Mouse (Mus musculus) myocyte (in vitro differentiated cells): ENCODE data around the gene Samd4. TPM values are rescaled to one million over a fixed set of nuclear protein-coding genes. Genes with fewer than 3 reads are reported as not detected.
A peak's percentile ranks its signal among the peaks of the same experiment; 100 is the strongest.

Experiments used
- H3K27me3 ChIP-seq: one replicate; pipeline ENCODE4 v1.6.1; 2011; ENCODE audit not compliant: control insufficient read depth, insufficient read depth, insufficient read length
- H3K36me3 ChIP-seq: one replicate; pipeline ENCODE4 v1.6.1; 2011; ENCODE audit not compliant: control insufficient read depth, insufficient read depth
- H3K4me2 ChIP-seq: one replicate; pipeline ENCODE4 v1.6.1; 2011; ENCODE audit warnings: low read depth, control low read depth
- H3K4me3 ChIP-seq: one replicate; pipeline ENCODE4 v1.5.1; 2011; ENCODE audit warnings: mild to moderate bottlenecking, control low read depth, moderate library complexity
- H3K79me2 ChIP-seq: one replicate; pipeline ENCODE4 v1.6.1; 2011; ENCODE audit not compliant: control insufficient read depth, insufficient read depth
- H3ac ChIP-seq: one replicate; pipeline ENCODE4 v1.6.1; 2011; ENCODE audit not compliant: control insufficient read depth, insufficient read length
- CEBPB ChIP-seq: IDR thresholded peaks from 2 replicates; pipeline ENCODE4 v1.6.1; 2011; ENCODE audit warnings: mild to moderate bottlenecking, moderate library complexity; ENCODE audit not compliant: poor library complexity, insufficient read depth, severe bottlenecking
- E2F4 ChIP-seq: IDR thresholded peaks from one replicate; pipeline ENCODE4 v1.6.1; 2011; ENCODE audit warnings: mild to moderate bottlenecking, control low read depth, moderate library complexity; ENCODE audit not compliant: insufficient read depth
- MAX ChIP-seq: IDR thresholded peaks from one replicate; pipeline ENCODE4 v1.6.1; 2011; ENCODE audit warnings: low read depth, mild to moderate bottlenecking, control low read depth
- MYOD1 ChIP-seq, 3 experiments: IDR thresholded peaks; one replicate each; pipeline ENCODE4 v1.6.1; 2011; ENCODE audit warnings: control low read depth in 2 of 3, low read depth in 2 of 3, mild to moderate bottlenecking in 2 of 3, moderate library complexity in 1 of 3; ENCODE audit not compliant: insufficient read length in 2 of 3, control insufficient read depth in 1 of 3
- MYOG ChIP-seq, 3 experiments: IDR thresholded peaks; one replicate each; pipeline ENCODE4 v1.6.1; 2011; ENCODE audit warnings: control low read depth in 2 of 3, low read depth in 2 of 3, mild to moderate bottlenecking in 2 of 3; ENCODE audit not compliant: insufficient read length in 2 of 3, control insufficient read depth in 1 of 3, insufficient read depth in 1 of 3
- POLR2A ChIP-seq: IDR thresholded peaks from one replicate; pipeline ENCODE4 v1.6.1; 2011; ENCODE audit warnings: low read depth, mild to moderate bottlenecking, control low read depth, moderate library complexity; ENCODE audit not compliant: insufficient read length
- POLR2AphosphoS2 ChIP-seq: IDR thresholded peaks from one replicate; pipeline ENCODE4 v1.6.1; 2011; ENCODE audit warnings: low read depth, control low read depth; ENCODE audit not compliant: insufficient read length
- REST ChIP-seq: IDR thresholded peaks from one replicate; pipeline ENCODE4 v1.6.1; 2011; ENCODE audit warnings: mild to moderate bottlenecking, control low read depth, moderate library complexity; ENCODE audit not compliant: insufficient read depth, insufficient read length
- SRF ChIP-seq: IDR thresholded peaks from one replicate; pipeline ENCODE4 v1.6.1; 2011; ENCODE audit warnings: low read depth; ENCODE audit not compliant: control insufficient read depth, insufficient read length
- TCF12 ChIP-seq: IDR thresholded peaks from one replicate; pipeline ENCODE4 v1.6.1; 2011; ENCODE audit warnings: mild to moderate bottlenecking, control low read depth; ENCODE audit not compliant: poor library complexity, insufficient read depth, severe bottlenecking
- TCF3 ChIP-seq: IDR thresholded peaks from one replicate; pipeline ENCODE4 v1.6.1; 2011; ENCODE audit warnings: low read depth, control low read depth; ENCODE audit not compliant: insufficient read length
- USF1 ChIP-seq: IDR thresholded peaks from one replicate; pipeline ENCODE4 v1.6.1; 2011; ENCODE audit warnings: low read depth, mild to moderate bottlenecking, control low read depth, moderate library complexity
- polyA plus RNA-seq: library from polyadenylated mRNA; unstranded; fragments of >200 nt; fragmentation: generic; extraction: Trizol; gene quantifications from one replicate; pipeline ENCODE4 v1.2.1, GENCODE M21; 2012; ENCODE audit warnings: missing spikeins

Samd4 gene
- polyA plus RNA-seq, 1 experiment, result 15.7 TPM

- Histone ChIP-seq H3K4me3 (peak overlapping the region; percentile 94), H3K36me3 (no peaks in the 10 kb centered on the region), H3ac (peak overlapping the region; percentile 86), H3K79me2 (peaks cover 43% of the 10 kb centered on the region), H3K4me2 (peak overlapping the region; percentile 51), H3K27me3 (no peaks in the 10 kb centered on the region)
- TF ChIP-seq CEBPB (no peak), POLR2A (peak; percentile 32)
These were observed 615 bp downstream of the Samd4 start for GRCm38 (mm10) chr14:46883068-46883870.

- TF ChIP-seq POLR2A, result peak; percentile 14
- TF ChIP-seq REST, result no peak
- TF ChIP-seq SRF, result no peak
- no peak for TF ChIP-seq TCF3
- no peak for TF ChIP-seq CEBPB
- TF ChIP-seq MYOG (IDR thresholded peaks at IDR 0.05; ENCODE audit: control insufficient read depth in 1 of 3, insufficient read depth in 1 of 3, insufficient read length in 2 of 3, low read depth in 2 of 3), result no peak
- H3K36me3 ChIP-seq, result peaks cover 6% of the 10 kb centered on the region
- peak overlapping the region; percentile 86 for H3ac ChIP-seq
- H3K4me3 ChIP-seq, result peak overlapping the region; percentile 94
- no peaks in the 10 kb centered on the region for H3K27me3 ChIP-seq
- peak overlapping the region; percentile 97 for H3K4me2 ChIP-seq
- H3K79me2 ChIP-seq, result peaks cover 50% of the 10 kb centered on the region
These were observed 1.3 kb downstream of the Samd4 start for GRCm38 (mm10) chr14:46883871-46884441.

GRCm38 (mm10) chr14:46884701-46885428 lies 2.2 kb downstream of the Samd4 start:
- Histone ChIP-seq H3K79me2 (peaks cover 59% of the 10 kb centered on the region), H3K4me2 (peak overlapping the region; percentile 97), H3K27me3 (no peaks in the 10 kb centered on the region), H3K36me3 (peaks cover 13% of the 10 kb centered on the region), H3K4me3 (peak overlapping the region; percentile 94), H3ac (peak overlapping the region; percentile 86)
- TF ChIP-seq POLR2A, result peak; percentile 77
- peak; percentile 77 for TF ChIP-seq POLR2AphosphoS2
- peak in 1 of 3 experiments; percentile 10 for TF ChIP-seq MYOG (IDR thresholded peaks at IDR 0.05; ENCODE audit: control insufficient read depth in 1 of 3, insufficient read depth in 1 of 3, insufficient read length in 2 of 3, low read depth in 2 of 3)
- TF ChIP-seq CEBPB, result no peak
- peak in 1 of 3 experiments; percentile 7 for TF ChIP-seq MYOD1 (IDR thresholded peaks at IDR 0.05; ENCODE audit: control insufficient read depth in 1 of 3, insufficient read length in 2 of 3, low read depth in 2 of 3)

GRCm38 (mm10) chr14:46885429-46885755 lies 2.7 kb downstream of the Samd4 start:
- no peak for TF ChIP-seq POLR2A
- TF ChIP-seq E2F4, result no peak
- TF ChIP-seq MAX, result no peak
- TF ChIP-seq TCF3, result no peak
- no peak for TF ChIP-seq CEBPB
- TF ChIP-seq USF1, result no peak
- Histone ChIP-seq H3K79me2 (peaks cover 65% of the 10 kb centered on the region), H3K36me3 (peaks cover 13% of the 10 kb centered on the region), H3K4me3 (peak overlapping the region; percentile 94), H3ac (peak overlapping the region; percentile 86), H3K4me2 (peak overlapping the region; percentile 97), H3K27me3 (no peaks in the 10 kb centered on the region)

- Histone ChIP-seq H3ac (no peak overlapping the region), H3K4me2 (peak overlapping the region; percentile 97)
These were observed 3.2 kb downstream of the Samd4 start for GRCm38 (mm10) chr14:46885891-46886301.

More at GRCm38 (mm10) chr14:46885891-46886301, 3.2 kb downstream of the Samd4 start:
- peaks cover 13% of the 10 kb centered on the region for H3K36me3 ChIP-seq
- TF ChIP-seq CEBPB, result no peak
- TF ChIP-seq USF1, result no peak
- TF ChIP-seq POLR2A, result peak; percentile 14
- TF ChIP-seq TCF3, result no peak
- TF ChIP-seq POLR2AphosphoS2, result no peak
- TF ChIP-seq MYOG (IDR thresholded peaks at IDR 0.05; ENCODE audit: control insufficient read depth in 1 of 3, insufficient read depth in 1 of 3, insufficient read length in 2 of 3, low read depth in 2 of 3), result peak in 2 of 3 experiments; percentile 12 to 36
- TF ChIP-seq REST, result no peak
- no peak for TF ChIP-seq E2F4
- TF ChIP-seq SRF, result no peak
- TF ChIP-seq MYOD1 (IDR thresholded peaks at IDR 0.05; ENCODE audit: control insufficient read depth in 1 of 3, insufficient read length in 2 of 3, low read depth in 2 of 3), result no peak
- TF ChIP-seq TCF12, result no peak
- peaks cover 70% of the 10 kb centered on the region for H3K79me2 ChIP-seq
- H3K4me3 ChIP-seq, result peak overlapping the region; percentile 94
- no peaks in the 10 kb centered on the region for H3K27me3 ChIP-seq
